Mouse (Mus musculus): ENCODE results near the gene Glis2. TPM values are rescaled to one million over a fixed set of nuclear protein-coding genes. Genes with fewer than 3 reads are reported as not detected.

Glis2 gene
- polyA plus RNA-seq, 1 experiment from 2014 or later: 7.3 TPM

DNA sequence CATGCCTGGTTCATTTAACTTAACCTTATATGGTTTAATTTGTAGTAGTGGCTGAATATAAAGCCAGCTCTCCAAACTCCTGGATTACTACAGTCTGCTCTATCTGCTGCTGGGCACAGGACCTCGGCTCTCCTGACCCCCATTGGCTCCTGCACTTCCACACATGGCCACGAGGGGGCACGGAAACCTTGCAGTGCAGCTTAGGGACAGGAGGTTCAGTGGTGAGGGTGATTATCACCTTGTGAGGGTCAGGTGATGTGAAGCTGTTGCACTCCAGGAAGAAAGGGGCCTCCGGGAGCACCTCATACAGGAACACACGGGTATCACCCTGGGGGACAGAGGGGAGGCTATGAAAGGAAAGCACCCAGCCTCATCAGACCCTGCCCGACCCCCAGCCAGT lies 35.4 kb downstream of the Glis2 start:
- Histone ChIP-seq H3K9me3 (replicated peaks) (no peaks in the 10 kb centered on the region), H3K9ac (no peak overlapping the region), H3K36me3 (peaks cover 45% of the 10 kb centered on the region), H3K4me3 (no peak overlapping the region), H3K27ac (no peak overlapping the region), H3K27me3 (replicated peaks) (no peaks in the 10 kb centered on the region), H3K4me2 (no peak overlapping the region), H3K4me1 (peaks cover 15% of the 10 kb centered on the region)
- WGBS (ENCODE audit: insufficient replicate concordance): 19% methylated on average over 6 of the region's 6 CpGs
- ATAC-seq: peak; percentile 43; the same call in 1 of the 2 replicates

DNA sequence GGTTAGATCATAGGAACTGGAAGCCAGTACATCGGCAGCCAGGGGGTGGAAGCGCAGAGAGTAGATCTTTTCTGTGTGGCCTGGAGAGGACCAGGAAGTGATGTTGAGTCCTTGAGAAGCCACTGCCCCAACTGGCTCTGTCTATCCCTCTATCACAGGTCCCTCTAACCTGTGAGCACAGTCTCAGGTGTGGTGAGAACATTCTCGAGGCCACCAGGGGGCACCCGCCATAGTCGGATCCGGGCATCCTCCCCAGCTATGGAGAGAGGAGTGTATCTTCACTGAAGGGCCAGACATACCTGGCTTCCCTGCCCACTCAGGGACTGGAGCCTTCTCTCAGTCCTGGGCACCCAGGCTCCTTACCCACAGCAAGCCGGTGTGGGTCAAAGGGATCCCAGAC lies 37.5 kb downstream of the Glis2 start:
- WGBS (ENCODE audit: insufficient replicate concordance): 55% methylated on average over 7 of the region's 7 CpGs
- ATAC-seq: peak; percentile 19; the same call in 1 of the 2 replicates

GRCm38 (mm10) chr16:4633661-4634060 lies 39.1 kb downstream of the Glis2 start:
- H3K4me1 ChIP-seq: peaks cover 19% of the 10 kb centered on the region
- H3K36me3 ChIP-seq: peaks cover 27% of the 10 kb centered on the region
- WGBS (ENCODE audit: insufficient replicate concordance): 89% methylated on average over 3 of the region's 3 CpGs
- no peak overlapping the region for H3K9ac ChIP-seq
- H3K4me2 ChIP-seq: no peak overlapping the region
- no peak overlapping the region for H3K27ac ChIP-seq
- no peaks in the 10 kb centered on the region for H3K27me3 ChIP-seq (replicated peaks)
- no peak overlapping the region for H3K4me3 ChIP-seq
- ATAC-seq: no peak
- no peaks in the 10 kb centered on the region for H3K9me3 ChIP-seq (replicated peaks)

More for the DNA sequence above, 37.5 kb downstream of the Glis2 start:
- Histone ChIP-seq H3K27ac (no peak overlapping the region), H3K9ac (no peak overlapping the region), H3K9me3 (replicated peaks) (no peaks in the 10 kb centered on the region), H3K27me3 (replicated peaks) (no peaks in the 10 kb centered on the region), H3K4me1 (peaks cover 20% of the 10 kb centered on the region), H3K4me3 (no peak overlapping the region), H3K36me3 (peaks cover 41% of the 10 kb centered on the region), H3K4me2 (no peak overlapping the region)

GRCm38 (mm10) chr16:4634681-4635080 lies 40.2 kb downstream of the Glis2 start:
- Histone ChIP-seq H3K27ac (no peak overlapping the region), H3K36me3 (peaks cover 22% of the 10 kb centered on the region), H3K4me3 (no peak overlapping the region), H3K9me3 (replicated peaks) (no peaks in the 10 kb centered on the region), H3K4me1 (peaks cover 27% of the 10 kb centered on the region), H3K4me2 (no peak overlapping the region), H3K9ac (no peak overlapping the region), H3K27me3 (replicated peaks) (no peaks in the 10 kb centered on the region)
- WGBS (ENCODE audit: insufficient replicate concordance): 79% methylated on average over 9 of the region's 9 CpGs
- ATAC-seq: no peak

- Histone ChIP-seq H3K4me2 (no peak overlapping the region), H3K4me3 (no peak overlapping the region), H3K36me3 (peaks cover 19% of the 10 kb centered on the region), H3K9ac (no peak overlapping the region), H3K9me3 (replicated peaks) (no peaks in the 10 kb centered on the region), H3K27ac (no peak overlapping the region), H3K27me3 (replicated peaks) (no peaks in the 10 kb centered on the region), H3K4me1 (peaks cover 35% of the 10 kb centered on the region)
- no peak for ATAC-seq
- 83% methylated on average over 4 of the region's 4 CpGs for WGBS (ENCODE audit: insufficient replicate concordance)
Measured at GRCm38 (mm10) chr16:4635760-4636159, 41.2 kb downstream of the Glis2 start.

- no peak overlapping the region for H3K4me3 ChIP-seq
- no peak for ATAC-seq
- no peak overlapping the region for H3K27ac ChIP-seq
- H3K36me3 ChIP-seq: peaks cover 3% of the 10 kb centered on the region
- H3K4me2 ChIP-seq: no peak overlapping the region
- 67% methylated on average over 3 of the region's 3 CpGs for WGBS (ENCODE audit: insufficient replicate concordance)
- H3K27me3 ChIP-seq (replicated peaks): no peaks in the 10 kb centered on the region
- no peak overlapping the region for H3K9ac ChIP-seq
- no peaks in the 10 kb centered on the region for H3K9me3 ChIP-seq (replicated peaks)
- H3K4me1 ChIP-seq: peaks cover 63% of the 10 kb centered on the region
Measured at GRCm38 (mm10) chr16:4638891-4639390, 44.4 kb downstream of the Glis2 start.

DNA sequence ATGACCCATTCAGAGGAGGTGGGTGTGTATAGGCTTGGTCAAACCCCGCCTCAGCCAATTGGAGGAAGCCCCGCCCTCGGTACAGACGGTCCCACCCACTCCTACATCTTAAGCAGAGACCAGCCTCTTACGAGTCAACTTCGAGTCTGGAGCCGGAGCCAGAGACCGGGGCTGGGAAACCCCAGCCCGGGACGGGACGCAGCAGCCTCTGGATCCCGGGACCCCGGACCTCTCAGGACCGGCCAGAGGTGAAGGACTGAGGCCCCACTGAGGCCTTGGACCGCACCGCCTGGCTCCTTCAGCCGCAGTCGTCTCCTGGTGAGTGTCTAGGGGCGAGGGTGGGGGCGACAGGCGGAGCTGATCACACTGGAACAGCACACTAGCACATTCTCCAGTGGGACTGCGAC lies 45.3 kb downstream of the Glis2 start, which contains the start of the genes Vasn and Dnaja3:
Gene Vasn (plus strand): TSS at position 111 of the 407 bp plus-strand sequence.
Gene Dnaja3 (plus strand): TSS at position 159 of the 407 bp plus-strand sequence.
- 4% methylated on average over 22 of the region's 22 CpGs for WGBS (ENCODE audit: insufficient replicate concordance)
- peak; percentile 95 for ATAC-seq

DNA sequence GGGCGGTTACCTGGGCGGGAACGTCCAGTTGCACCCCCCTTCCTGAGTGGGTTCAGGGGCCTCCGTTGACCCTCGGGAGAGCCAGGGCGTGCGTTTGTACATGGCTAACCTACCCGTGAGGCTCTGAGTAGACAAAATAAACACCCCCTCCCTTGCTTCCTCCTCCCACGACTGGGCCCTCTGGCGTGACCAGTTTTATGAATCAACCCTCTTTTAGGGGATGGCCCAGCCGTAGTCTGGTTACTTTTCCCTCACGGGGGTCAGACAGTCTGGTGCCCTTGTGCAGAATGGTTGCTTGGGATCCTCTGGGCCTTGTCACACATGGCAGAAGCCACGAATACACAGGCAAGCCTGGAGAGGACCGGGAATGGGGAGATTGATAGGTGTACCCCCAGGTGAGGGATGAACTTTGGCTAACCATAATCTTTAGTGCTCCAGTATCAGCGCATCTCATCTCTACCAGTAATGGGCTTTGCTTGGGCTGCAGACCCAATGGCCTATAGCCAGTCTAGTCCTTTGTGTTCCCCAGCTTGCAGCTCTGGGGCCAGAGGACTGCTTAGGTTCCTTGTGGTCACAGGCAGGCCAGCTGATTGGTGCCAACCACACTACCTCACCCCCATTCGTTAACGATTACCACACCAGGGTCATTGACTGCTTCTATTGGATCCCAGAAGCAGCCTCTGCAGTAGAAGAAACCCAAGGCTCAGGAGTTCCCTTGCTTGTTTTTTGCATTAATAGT lies 45.9 kb downstream of the Glis2 start:
- H3K27me3 ChIP-seq (replicated peaks): no peaks in the 10 kb centered on the region
- peaks cover 63% of the 10 kb centered on the region for H3K4me1 ChIP-seq
- whole genome bisulfite sequencing (ENCODE audit: insufficient replicate concordance): 15% methylated on average over 17 of the region's 17 CpGs
- peak overlapping the region; percentile 93 for H3K4me2 ChIP-seq
- peak overlapping the region; percentile 64 for H3K4me3 ChIP-seq
- H3K9me3 ChIP-seq (replicated peaks): no peaks in the 10 kb centered on the region
- no peaks in the 10 kb centered on the region for H3K36me3 ChIP-seq
- peak overlapping the region; percentile 75 for H3K27ac ChIP-seq
- ATAC-seq: 0 out of 2 replicates have a peak, but pooled peaks have one; percentile 4
- H3K9ac ChIP-seq: peak overlapping the region; percentile 75

More for the DNA sequence above, 45.3 kb downstream of the Glis2 start, which contains the start of the genes Vasn and Dnaja3:
- Histone ChIP-seq H3K27me3 (replicated peaks) (no peaks in the 10 kb centered on the region), H3K36me3 (no peaks in the 10 kb centered on the region), H3K9ac (peak within 1 kb of the TSS; percentile 75), H3K4me3 (peak within 1 kb of the TSS; percentile 64), H3K9me3 (replicated peaks) (no peaks in the 10 kb centered on the region), H3K4me1 (peaks cover 63% of the 10 kb centered on the region), H3K4me2 (peak within 1 kb of the TSS; percentile 93), H3K27ac (peak within 1 kb of the TSS; percentile 75)

DNA sequence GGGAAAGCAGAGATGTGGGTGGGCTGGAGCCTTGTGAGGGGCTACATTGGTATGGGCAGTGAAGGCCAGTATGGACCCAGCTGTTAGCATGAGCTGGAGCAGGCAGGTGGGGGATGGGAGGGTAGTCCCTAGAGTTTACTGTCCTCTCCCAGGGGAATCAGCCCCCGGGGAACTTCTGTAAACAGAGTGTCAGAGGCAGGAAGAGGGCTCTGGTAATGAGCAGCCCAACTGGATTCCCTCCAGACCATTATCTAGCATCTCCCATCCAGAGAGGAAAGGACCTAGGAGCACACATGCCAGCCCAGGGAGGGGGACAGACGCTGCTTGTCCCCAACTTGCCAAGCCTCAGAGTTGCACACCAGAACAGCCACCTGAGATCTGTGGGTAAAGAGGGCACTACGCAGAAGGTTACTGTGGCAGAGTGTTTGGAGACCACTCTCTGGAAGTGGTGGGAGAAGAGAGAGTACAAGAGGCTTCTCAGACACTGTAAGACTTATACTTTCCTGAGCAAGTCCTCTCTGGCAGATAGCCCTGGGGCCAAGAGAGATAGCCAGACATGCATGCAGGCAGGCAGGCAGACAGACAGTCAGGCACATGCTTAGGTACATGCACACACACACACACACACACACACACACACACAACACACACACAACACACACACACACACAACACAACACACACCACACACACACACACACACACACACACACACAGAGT lies 46.8 kb downstream of the Glis2 start:
- 0 out of 2 replicates have a peak overlapping the region, but pooled peaks have one; percentile 14 for H3K9ac ChIP-seq
- peaks cover 4% of the 10 kb centered on the region; the same call in 1 of the 2 replicates for H3K36me3 ChIP-seq
- H3K27me3 ChIP-seq (replicated peaks): no peaks in the 10 kb centered on the region
- ATAC-seq: no peak
- 47% methylated on average over 3 of the region's 3 CpGs for WGBS (ENCODE audit: insufficient replicate concordance)
- H3K27ac ChIP-seq: peak overlapping the region; percentile 75
- H3K4me2 ChIP-seq: peak overlapping the region; percentile 93
- peaks cover 56% of the 10 kb centered on the region for H3K4me1 ChIP-seq
- H3K9me3 ChIP-seq (replicated peaks): no peaks in the 10 kb centered on the region
- H3K4me3 ChIP-seq: peak overlapping the region; percentile 64

- H3K27me3 ChIP-seq (replicated peaks): no peaks in the 10 kb centered on the region
- 52% methylated on average over 13 of the region's 13 CpGs for WGBS (ENCODE audit: insufficient replicate concordance)
- H3K36me3 ChIP-seq: peaks cover 11% of the 10 kb centered on the region
- H3K4me3 ChIP-seq: no peak overlapping the region; the same call in 1 of the 2 replicates
- peak overlapping the region; percentile 75; the same call in 1 of the 2 replicates for H3K27ac ChIP-seq
- peak overlapping the region; percentile 93 for H3K4me2 ChIP-seq
- H3K9me3 ChIP-seq (replicated peaks): no peaks in the 10 kb centered on the region
- no peak overlapping the region for H3K9ac ChIP-seq
- H3K4me1 ChIP-seq: peaks cover 52% of the 10 kb centered on the region
- no peak for ATAC-seq
Measured at GRCm38 (mm10) chr16:4642190-4642589, 47.7 kb downstream of the Glis2 start.

- no peak for ATAC-seq
- Histone ChIP-seq H3K9ac (no peak overlapping the region), H3K4me2 (peak overlapping the region; percentile 10), H3K4me3 (no peak overlapping the region), H3K27ac (peak overlapping the region; percentile 61; the same call in 1 of the 2 replicates), H3K4me1 (peaks cover 51% of the 10 kb centered on the region), H3K27me3 (replicated peaks) (no peaks in the 10 kb centered on the region), H3K36me3 (peaks cover 16% of the 10 kb centered on the region), H3K9me3 (replicated peaks) (no peaks in the 10 kb centered on the region)
- 83% methylated on average over 6 of the region's 6 CpGs for WGBS (ENCODE audit: insufficient replicate concordance)
Measured at GRCm38 (mm10) chr16:4642937-4643336, 48.4 kb downstream of the Glis2 start.

Data from liver, embryonic 12.5 days (tissue).